Mouse (Mus musculus) cerebellum, adult 9-11 months (tissue): ENCODE measurements around the gene Pde5a.
A peak's percentile ranks its signal among the peaks of the same experiment; 100 is the strongest.

Experiments
- DNase-seq: peaks from one replicate; pipeline ENCODE4 v3.0.0; 2022

Pde5a gene

DNA sequence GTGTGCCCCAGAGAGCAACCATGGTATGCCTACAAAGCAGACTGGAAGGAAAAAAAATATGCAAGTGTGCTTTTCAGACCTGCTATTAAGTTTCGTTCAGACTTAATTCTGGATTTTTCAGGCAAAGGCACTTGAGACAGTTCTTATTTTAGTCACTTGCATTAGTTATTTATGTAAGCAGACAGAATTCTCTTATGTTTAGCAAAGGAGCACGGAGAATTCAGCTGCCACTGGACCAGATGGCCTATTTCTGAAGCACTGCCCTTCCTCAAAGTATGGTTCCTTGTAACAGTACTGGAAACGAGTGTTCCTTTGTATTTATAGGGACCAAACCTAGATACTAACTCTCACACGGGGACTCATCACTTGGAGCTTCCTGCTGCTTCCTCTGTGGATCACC is 38.2 kb downstream of the Pde5a start:
- no peak for DNase-seq

DNA sequence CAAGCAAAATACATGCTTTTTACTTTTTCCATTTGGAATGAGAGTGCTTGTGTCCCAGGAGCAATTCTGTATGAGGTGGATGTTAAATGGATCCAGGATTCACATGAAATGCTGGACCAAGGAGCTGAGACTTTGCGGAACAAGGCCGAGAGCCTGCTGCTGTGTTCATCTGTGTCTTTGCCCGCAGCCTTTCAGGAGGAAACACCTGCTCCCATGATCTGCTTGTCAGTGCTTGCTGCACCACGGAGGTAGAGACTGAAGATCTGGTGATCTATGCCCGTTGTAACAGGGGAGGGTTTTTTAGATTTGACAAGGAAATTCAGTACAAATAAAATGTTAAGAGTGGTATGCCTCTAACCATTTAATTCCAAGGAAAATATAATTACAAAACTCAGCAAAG is 39.1 kb downstream of the Pde5a start:
- no peak for DNase-seq

GRCm38 (mm10) chr3:122781417-122781816 is 52.7 kb downstream of the Pde5a start:
- DNase-seq: no peak

- DNase-seq: no peak
These were observed 55.5 kb downstream of the Pde5a start for GRCm38 (mm10) chr3:122784245-122784644.

- peak; percentile 7 for DNase-seq
These were observed 59.6 kb downstream of the Pde5a start for GRCm38 (mm10) chr3:122788314-122788713.

DNA sequence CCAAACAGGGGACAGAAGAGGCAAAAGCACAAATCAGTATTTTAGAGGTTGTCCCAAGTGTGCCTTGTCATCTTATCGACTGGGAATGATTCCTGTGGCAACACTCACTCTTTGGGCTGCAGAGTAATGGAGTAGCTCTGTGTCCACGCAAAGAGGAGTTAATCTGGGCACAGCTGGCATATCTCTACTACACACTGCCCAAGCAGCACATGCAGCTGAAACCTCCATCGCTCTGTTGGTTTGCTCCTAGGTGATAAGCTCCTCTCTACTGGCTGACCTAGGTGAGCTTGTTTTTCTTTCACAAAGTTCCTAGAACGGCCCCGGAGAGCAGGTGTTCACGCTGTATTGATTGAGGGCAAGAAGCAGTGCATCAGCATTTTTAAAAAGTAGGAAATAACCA is 60.8 kb downstream of the Pde5a start:
- no peak for DNase-seq

DNA sequence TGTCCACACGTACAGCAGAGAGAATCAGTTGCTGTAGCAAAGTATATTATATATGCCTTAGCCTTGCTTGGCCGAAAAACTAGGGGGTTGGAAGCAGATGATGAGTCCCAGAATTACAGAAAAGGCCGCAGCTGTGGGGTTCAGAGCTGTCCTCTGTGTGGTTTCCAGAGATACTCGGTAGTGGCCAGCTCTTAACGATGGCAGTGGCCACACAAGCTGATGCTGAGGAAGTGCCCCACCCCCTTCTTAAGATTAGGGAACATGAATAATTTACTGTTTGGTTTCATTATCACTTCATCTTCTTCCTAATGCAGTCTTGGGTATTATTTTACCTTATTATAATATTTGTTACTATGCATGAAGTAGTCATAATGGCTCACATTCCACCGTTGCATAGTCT is 71.3 kb downstream of the Pde5a start:
- DNase-seq: no peak

DNA sequence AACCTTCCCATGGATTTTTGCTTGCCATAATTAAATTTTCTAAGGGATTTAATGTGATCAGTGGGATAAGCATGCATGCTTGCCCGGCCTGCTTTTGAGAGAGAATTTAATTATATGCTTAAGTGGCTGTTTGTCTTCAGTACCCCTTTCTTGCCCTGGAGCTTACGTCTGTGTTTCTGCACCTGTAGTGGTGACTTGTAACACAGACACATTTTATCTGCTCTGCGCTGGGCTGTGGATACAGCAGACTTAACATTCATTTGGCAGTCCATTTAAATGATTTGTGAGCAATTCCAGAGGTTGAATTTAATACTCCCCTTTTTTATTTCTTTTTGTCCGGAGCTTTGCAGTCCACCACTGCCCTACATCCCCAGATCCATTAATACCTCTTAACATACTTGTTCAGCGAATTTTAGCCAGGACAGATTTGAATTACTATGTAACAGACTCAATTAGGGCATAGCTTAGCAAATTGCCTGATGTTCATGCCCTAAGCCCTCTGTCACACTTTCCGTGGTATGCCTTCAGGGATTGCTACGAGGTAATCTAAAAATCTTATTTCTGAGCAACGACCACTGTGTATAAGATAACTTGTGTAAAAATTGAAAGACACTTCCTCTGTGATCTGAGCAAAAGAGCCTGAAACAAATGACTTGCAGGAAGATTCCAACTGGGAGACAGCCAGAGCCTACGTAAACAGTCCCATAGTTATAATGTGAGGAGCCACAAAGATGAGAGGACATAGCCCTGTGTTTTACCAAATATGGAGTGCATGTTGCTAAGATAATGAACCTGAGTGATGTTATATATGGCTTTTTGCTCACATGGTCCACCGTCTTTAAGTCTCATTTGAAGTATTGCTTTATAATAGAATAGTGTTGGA is 72.0 kb downstream of the Pde5a start:
- no peak for DNase-seq

DNA sequence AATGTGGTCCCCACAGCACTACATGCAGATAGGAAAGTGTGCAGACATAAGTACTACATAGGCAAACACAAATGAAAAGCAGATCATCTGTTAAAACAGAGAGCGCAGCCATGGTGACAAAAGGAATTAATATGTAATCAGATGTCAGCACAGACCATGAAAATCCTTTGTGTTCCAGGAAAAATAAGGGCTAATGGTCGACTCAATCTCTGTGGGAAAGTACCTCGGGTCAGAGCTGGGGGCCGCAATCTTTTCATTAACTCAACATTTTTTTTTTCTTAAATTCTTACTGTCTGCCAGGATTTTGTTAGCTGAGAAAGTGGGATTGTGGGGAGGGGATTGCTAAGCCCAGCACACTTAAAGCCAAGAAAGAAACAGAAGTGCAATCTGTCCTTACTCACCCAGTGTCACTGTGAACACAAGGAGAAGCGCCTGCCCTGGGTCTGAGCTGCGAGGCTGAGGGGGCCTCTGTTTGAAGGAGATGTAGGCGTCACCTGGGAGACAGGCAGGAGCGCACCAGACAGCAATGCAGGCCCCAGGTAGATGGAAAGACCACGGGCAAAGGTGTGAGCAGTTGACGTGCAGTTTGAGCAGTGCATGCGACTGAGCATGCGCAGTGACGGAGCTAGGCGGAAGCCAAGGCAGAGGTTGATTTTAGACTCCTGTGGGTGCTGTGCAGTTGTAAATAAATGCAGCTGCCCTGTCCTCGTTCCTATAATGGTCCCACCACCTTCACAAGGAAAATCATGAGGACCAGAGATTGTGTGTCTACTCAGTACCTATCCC is 72.9 kb downstream of the Pde5a start:
- DNase-seq: no peak

DNA sequence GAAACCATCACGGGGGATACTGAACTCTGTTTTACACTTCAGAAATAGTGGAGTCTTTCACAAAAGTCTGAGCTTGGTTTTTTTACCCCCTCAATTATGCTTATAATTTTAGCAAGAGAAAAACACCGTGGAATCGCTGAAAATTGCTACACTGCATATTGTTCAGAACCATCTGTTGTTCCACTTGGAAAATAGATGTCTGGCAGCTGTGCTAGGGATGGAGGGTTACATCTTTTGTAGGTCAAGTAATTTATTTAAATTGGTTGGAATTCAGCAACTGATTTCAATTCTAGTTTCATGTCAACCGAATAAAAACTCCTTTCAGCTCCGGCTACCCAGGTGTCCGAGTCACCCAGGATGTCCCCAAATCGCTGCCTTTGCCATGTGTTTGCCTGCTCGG is 78.6 kb downstream of the Pde5a start:
- no peak for DNase-seq

DNA sequence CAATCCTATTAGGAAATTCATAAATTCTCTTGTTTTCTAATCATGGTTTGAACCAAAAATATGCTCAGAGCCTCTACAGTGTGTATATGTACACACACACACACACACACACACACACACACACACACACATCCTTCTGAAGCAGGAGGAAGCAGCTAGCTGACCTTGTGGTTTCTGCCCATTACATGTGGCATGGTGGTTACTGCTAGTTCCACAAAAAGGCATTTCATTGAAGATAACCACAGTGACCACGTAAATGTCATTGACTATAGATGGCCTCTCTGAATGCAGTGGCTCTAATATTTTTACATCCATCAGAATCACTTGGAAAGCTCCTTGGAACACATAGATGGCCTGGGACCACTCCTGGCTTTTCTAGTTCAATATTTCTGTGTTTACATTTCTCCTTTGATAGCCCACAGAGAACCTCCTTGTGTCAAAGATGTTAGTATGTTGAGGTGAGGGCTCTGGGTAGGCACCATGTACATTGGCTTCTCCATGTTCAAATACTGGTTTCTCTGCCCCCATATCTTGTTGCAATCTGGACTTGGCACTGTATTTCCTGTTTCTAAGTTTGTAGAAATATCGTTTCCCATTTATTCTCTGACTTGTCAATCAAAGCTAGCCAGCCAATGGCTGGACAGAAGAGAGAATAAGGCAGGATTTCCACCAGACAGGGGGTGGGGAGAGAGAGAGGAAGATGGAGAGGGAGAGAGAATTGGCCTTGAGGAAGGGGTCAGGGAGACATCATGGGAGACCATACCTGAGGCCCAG is 81.5 kb downstream of the Pde5a start:
- no peak for DNase-seq

DNA sequence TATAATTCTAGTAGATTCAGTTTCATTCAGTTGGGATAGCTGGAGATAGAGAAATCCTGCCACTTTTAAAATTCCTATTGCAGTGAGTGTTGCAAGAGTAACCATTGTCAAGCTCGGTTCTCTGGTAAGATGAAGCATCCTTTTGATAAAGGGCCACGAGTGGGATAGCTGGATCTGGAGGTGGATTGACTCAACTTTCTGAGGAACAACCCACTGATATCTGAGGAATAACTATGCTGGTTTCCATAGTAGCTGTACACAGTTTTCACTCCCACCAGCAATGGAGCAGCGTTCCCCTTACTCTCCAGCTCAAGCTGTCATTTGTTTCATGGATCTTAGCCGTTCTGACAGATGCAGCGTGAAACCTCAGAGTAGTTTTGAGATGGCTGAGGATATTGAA is 82.2 kb downstream of the Pde5a start:
- DNase-seq: no peak

DNA sequence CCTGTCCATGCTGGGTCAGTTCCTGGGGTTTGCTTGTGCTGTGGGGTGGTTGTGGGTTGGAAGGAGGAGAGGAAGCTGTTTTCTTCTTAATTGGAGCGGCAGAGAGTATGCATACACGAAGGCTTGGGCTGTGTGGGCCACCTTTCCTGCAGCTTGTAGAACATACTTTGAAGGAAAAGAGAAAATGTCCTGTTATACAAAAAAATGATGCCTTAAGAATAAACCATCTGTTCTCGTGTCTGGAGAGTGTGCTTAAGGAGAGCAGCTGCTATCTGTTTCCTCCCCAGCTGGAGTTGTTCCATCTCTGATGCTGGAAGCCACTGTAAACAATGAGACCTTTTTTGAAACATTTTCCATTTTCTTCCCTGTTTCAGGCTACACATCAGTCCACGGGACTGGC is 85.8 kb downstream of the Pde5a start:
- DNase-seq: no peak

- DNase-seq: no peak
These were observed 89.5 kb downstream of the Pde5a start for GRCm38 (mm10) chr3:122818282-122818681.

- DNase-seq: no peak
These were observed 92.0 kb downstream of the Pde5a start for GRCm38 (mm10) chr3:122820700-122821099.

DNA sequence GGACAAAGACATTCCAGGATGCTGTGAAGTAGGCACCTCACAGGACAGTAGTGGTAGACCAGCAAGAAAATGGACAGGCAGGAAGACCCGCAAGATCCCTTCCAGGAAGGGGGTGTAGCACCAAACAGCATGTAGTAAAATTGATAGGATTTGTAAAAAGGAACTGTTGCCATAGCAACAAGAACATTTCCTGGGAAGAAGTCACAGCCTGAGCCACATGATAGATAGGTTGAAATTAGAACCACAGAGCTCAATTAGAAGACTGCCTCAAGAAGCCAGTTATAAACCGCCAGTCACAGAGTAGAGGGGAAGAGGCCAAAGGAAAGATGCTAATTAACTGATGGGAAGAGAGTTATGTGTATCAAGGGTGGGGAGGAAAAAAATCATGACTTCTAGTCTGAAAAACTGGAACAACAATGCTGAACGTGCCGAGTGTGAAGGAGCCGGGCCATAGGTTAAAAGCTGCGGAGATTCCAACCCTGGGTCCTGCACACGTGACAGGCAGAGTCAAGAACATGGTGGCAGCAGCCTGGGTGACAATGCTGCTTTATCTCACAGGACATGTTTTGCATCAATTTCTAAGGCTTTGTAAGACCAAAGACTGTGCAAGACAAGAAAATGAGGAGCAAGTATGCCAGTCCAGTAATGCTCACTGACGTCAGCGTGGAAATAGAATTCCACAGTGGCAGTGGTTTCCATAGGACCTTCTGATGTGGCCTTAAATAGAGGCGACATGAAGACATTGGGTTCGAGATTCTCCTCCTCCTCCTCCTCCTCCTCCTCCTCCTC is 99.7 kb downstream of the Pde5a start:
- no peak for DNase-seq

GRCm38 (mm10) chr3:122834519-122834918 is 105.8 kb downstream of the Pde5a start:
- DNase-seq: no peak

GRCm38 (mm10) chr3:122835097-122835850 is 106.5 kb downstream of the Pde5a start:
- DNase-seq: no peak

DNA sequence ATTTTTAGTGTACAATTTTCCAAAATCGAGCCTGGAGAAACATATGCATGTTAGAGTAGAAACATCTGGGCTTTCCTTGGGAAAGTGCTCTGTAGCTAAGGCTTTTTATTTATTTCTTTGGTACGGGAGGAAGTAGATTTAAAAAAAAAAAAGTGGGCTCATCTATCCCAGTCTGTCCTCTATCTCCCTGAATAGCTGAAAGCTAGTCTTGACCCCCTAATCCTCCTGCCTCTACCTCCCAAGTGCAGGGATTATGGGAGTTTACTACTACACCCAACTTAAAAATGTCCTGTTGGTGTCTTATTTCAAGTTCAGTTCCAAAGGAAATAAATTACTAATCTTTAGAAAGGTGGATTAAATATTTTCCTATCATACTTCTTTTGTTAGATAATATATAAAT is 108.9 kb downstream of the Pde5a start:
- no peak for DNase-seq

- no peak for DNase-seq
These were observed 119.8 kb downstream of the Pde5a start for GRCm38 (mm10) chr3:122848410-122849034.

GRCm38 (mm10) chr3:122855149-122855548 is 126.4 kb downstream of the Pde5a start:
- DNase-seq: no peak
